Mouse (Mus musculus) kidney, adult 11 months (tissue): ENCODE data around the gene Calb2.

Experiments used
- DNase-seq: peaks from one replicate; pipeline ENCODE4 v3.0.0; 2022

The Calb2 gene

GRCm38 (mm10) chr8:110168046-110168445 is at the start of gene Calb2:
Calb2 (minus strand) TSS chr8:110168210.
- DNase-seq = no peak

GRCm38 (mm10) chr8:110217681-110218131 is 49.7 kb upstream of the Calb2 start:
- peak; percentile 99 for DNase-seq

DNA sequence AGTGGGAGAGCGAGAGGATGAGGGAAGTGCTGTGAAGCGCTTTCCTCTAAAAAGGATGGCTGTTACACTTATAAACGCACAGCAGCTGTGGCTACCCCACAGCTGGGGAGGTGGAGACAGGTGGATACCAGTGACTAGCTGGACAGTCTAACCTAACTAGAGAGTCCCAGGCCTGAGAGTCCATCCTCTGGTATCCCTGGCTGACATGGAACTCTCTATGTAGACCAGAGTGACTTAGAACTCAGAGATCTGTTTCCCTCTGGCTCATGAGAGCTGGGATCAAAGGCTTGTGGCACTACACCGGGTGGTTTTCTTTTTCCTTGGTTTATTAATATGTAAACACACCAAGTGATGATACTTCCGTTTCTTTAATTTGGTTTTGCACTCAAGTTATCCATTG is 49.2 kb upstream of the Calb2 start:
- DNase-seq = no peak

- DNase-seq = no peak
Observed at GRCm38 (mm10) chr8:110216253-110216652, 48.2 kb upstream of the Calb2 start.

DNA sequence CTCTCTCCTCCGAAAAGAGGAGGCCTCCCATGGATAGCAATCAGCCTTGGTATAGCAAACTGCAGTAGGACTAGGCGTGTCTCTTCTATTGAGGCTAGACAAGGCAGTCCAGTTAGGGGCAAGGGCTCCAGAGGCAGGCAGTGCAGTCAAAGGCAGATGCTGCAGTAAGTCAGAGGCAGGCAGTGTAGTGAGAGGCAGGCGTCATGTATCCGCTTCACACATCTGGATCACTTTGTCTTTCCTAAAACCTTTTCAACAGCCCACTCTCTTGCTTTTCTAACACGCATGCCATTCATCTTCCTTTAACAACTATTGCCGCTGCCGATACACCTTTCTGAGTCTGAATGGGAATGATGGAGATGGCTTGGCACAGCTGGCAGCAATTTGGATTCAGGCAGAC is 47.4 kb upstream of the Calb2 start, which contains the start of gene Cmtr2:
Gene Cmtr2, plus strand, starts transcription at position 301 of the 400 bp plus-strand sequence.
- no peak for DNase-seq

GRCm38 (mm10) chr8:110201806-110202205 is 33.8 kb upstream of the Calb2 start:
- no peak for DNase-seq

DNA sequence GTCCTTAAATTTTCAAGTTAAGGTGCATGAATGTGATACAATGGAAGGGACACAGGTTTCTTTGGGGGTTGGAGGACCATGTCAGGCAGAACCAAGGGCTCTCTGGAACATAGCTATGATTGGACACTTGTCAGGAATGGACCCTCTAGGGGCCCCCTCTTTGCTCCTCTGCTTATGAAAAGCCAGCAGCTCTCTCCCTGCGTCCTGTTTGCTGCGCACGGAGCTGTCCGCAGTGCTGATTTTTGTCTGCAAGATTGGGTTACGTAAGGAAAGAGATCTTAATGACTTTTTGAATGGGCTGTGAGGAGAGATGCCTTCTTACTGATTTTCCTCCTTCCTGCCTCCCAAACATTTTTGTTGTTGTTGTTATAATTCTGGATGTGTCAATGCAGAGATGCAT is 28.7 kb upstream of the Calb2 start:
- DNase-seq = no peak

DNA sequence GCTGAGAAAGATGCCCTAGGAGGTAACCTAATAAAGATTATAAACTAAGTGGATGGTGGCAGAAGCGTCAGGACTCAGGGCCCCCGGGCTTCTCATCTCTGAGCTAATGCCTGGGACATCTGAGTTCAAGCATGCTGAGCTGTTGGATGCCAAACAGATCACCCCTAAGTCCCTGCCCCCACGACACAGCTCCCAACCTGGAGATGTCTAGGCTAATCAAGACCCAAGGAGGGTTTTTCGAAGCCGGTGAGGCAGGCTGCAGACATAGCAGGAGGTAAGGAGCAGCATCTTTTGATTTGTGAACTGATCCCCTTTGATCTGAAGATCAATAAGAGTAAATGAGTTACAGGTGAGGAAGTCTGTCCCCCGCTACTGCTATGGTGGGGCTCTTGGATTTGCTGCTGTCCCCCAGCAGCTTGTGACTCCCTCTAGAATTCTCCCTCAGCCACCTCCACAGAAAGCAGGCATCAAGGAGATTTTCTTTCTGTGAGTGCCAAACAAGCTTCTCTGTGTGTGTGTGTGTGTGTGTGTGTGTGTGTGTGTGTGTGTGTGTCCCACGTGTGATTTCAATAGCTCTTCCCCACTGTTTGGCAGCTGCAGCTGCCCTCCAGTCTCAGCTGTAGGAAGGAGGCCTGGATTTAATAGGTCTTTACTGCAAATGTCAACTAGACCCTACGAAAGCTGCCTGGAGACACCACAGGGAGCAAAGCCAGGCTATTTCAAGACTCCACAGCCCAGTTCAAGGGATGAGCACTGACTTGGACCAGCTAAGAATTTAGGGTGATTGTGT is 21.1 kb upstream of the Calb2 start:
- no peak for DNase-seq

DNA sequence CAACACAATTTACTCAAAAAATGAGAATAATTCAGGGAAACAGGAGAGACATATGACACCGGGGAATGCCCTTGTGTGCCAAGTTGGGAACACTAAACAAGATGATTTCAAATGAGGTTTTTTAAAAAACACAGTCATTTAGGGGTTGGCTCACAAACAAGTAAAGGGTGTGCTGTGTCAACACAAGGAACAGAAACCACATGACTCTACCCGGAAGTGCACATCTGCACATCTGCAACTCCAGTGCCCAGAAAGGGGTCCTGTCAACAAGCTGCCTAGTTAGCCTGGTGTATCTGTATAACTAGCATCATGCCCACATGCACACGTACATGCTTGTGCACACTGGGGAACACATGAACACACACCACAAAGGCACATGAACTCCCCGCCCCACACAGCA is 17.5 kb upstream of the Calb2 start:
- DNase-seq = no peak

GRCm38 (mm10) chr8:110183748-110184147 is 15.7 kb upstream of the Calb2 start:
- peak; percentile 10 for DNase-seq

- no peak for DNase-seq
Observed at GRCm38 (mm10) chr8:110182735-110183367, 14.8 kb upstream of the Calb2 start.

DNA sequence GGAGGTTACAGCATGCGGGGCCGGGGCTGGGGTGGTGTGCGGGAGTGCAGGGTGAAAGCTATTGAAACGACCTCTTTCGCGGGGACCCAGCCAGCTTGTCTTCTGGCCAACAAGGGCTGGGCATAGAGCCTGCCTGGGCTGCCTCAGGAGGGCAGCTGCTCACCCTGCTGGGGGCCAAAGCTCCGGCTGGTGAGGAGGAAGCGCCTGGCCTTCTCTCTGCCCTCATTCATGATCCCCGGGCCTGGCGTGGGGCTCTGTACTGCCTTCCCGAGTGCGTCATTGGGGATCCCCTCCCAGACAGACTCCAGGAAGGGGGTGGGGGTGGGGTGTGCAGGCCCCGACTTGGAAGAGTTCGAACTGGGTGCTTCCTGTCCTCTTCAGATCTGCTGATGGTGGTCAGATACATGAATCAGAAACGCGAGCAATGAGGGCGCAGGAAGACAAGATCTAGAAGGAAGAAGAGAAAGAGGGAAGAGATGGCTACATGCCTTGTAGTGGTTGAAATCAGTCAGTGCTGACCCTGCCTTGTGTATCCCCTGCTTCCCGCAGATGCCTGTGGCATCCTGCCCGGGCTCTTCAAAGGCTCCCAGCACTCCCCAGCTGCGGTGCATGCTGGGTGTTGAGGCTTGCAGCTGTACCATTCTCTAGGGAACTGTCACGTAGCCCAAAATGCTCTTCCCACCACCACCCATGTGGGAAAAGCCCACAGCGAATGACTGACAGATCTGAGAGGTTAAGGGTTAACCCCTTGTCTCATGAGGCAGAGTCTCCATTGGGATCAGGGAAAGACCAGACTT is 9.5 kb upstream of the Calb2 start:
- DNase-seq = no peak

GRCm38 (mm10) chr8:110174826-110175225 is 6.8 kb upstream of the Calb2 start:
- DNase-seq = no peak

DNA sequence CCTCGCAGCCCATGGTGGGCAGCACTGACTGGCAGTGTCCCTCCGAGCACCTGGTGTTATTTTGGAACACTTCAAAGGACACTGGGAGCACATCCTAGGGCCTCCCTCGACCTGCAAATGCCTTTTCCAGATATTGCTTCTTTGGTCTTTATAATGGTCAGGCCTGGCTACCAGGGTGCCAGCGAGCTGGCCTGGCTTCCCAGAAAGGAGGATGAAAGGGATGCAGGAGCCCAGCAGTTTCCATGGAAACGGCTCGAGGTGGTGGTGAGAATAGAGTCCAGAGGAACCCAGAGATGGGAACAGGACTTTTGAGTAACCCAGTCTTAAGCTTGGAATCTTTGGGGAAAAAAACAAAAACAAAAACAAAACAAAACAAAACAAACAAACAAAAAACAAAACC is 4.2 kb upstream of the Calb2 start:
- DNase-seq = no peak

GRCm38 (mm10) chr8:110166270-110166669 is 1.7 kb downstream of the Calb2 start:
- no peak for DNase-seq

GRCm38 (mm10) chr8:110162007-110162406 is 6.0 kb downstream of the Calb2 start:
- DNase-seq = no peak

DNA sequence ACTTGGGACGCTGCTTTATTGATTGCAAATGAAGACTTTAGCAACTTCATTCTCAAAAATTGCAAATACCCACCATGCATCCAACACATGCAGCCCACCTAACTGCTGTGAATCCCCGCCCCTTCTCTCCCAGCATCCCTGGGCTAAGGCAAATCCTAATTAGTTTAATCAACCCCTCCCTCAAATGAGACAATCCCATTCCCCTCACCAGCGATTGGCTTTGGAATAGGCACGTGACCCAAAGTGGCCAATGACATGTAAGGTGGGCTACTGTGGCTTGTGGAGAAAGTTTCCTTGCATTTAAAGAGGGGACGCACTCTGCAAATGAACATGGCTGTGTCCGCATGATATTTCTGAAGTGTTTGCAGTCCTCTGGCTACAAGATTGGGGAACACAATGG is 15.1 kb downstream of the Calb2 start:
- no peak for DNase-seq

- no peak for DNase-seq
Observed at GRCm38 (mm10) chr8:110145538-110145937, 22.5 kb downstream of the Calb2 start.

DNA sequence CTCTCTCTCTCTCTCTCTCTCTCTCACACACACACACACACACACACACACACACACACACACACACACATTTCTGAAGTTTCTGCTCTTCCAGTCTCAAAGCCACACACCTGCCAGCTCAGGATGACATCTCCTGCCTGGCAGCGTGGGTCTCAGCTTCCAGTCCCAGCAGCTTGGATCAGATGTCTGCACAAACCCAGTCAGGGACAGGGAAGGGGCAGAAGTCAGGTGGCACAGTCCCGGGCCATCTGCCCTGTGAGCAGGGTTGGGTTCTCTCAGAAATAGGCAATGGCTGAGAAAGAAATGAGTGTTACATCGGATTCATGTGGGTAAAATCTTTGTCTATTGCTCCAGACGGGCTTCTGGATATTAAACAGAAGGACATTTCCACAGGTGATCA is 27.2 kb downstream of the Calb2 start:
- no peak for DNase-seq

- no peak for DNase-seq
Observed at GRCm38 (mm10) chr8:110140156-110140555, 27.9 kb downstream of the Calb2 start.

DNA sequence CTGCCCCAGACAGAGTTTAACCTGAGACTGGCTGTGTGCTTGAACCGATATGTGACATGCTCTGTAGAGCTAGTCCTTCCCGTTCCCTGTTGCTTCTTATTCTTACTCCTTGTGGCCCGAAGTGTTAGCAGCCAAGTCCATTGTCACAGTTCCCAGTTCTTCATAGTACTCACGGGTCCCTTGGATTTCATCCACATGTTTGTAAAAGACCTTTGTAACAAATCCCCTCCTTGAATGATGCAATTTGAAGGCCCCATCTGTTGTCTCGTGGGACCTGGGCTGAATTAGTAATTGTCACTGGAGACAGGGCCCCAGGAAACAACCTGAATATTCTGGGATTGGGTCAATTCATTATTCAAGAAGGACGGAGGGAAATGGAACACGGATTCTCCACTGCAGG is 32.5 kb downstream of the Calb2 start:
- no peak for DNase-seq

GRCm38 (mm10) chr8:110134236-110134635 is 33.8 kb downstream of the Calb2 start:
- no peak for DNase-seq

DNA sequence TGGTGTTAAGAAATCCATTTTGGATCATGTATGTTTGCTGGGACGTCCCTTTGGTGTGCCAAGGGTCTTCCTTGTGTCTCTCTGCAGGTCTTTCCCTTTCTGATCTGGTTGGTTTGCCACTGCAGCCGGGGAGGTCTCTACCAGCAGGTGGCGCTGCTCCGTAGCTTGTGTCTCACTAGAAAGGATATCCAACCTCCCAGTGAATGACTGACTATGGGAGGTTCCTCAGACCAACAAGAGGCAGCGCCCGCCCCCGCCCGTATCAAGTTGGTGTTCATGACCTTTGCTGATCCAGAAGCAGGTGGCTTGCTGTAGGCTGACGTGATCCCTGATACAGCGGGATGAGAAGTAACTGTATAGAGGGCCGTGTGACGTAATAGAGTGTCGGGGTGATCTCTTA is 37.5 kb downstream of the Calb2 start:
- peak; percentile 45 for DNase-seq

DNA sequence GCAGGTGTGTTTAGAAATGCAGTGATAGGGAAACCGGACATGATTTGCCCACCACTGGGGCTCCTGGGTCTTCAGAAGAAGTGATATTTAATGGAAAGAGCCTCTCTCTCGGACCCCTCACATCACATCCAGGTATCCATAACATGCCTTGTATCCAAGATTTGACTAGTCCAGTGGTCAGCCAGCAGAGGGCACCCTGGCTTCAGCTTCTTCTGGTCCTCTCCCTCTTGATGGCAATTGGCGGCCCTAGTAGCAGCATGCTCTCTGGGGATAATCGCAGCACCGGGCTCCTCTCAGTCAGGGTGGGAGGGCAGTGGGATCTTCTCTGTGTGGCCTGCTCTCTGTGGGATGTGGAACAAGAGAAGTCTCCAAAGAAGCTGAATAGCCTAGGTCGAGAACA is 48.3 kb downstream of the Calb2 start:
- DNase-seq = no peak
